Mouse (Mus musculus) MN1 (cell line): Measurements from ENCODE around the gene Accs.
A peak's percentile ranks its signal among the peaks of the same experiment; 100 is the strongest.

Experiments used
- DNase-seq: peaks from one replicate; pipeline ENCODE4 v3.0.0-alpha.2; 2016; ENCODE audit warnings: low spot score

The Accs gene

GRCm38 (mm10) chr2:93791516-93792499 is 57.9 kb downstream of the Accs start:
- no peak for DNase-seq

- no peak for DNase-seq
Observed at GRCm38 (mm10) chr2:93790798-93791345, 58.9 kb downstream of the Accs start.

- no peak for DNase-seq
Observed at GRCm38 (mm10) chr2:93788557-93788956, 61.2 kb downstream of the Accs start.

GRCm38 (mm10) chr2:93786175-93786574 is 63.6 kb downstream of the Accs start:
- DNase-seq, result peak; percentile 78

- DNase-seq, result no peak
Observed at GRCm38 (mm10) chr2:93785432-93785798, 64.3 kb downstream of the Accs start.

- DNase-seq, result no peak
Observed at GRCm38 (mm10) chr2:93784721-93785431, 64.9 kb downstream of the Accs start.

GRCm38 (mm10) chr2:93783926-93784539 is 65.7 kb downstream of the Accs start:
- DNase-seq, result no peak
